Comparison of ENCODE assay signal across 16 mouse cellular contexts in genomic region chr4:139477983-139478382, GRCm38 (mm10). TPM values are rescaled to one million over a fixed set of nuclear protein-coding genes. Genes with fewer than 3 reads are reported as not detected.
A peak's percentile ranks its signal among the peaks of the same experiment; 100 is the strongest.
DNase-seq lines count a peak whose midpoint lies in the region; ATAC-seq and TF ChIP-seq lines count a peak whose summit lies in the region.
"Had no signal": no experiment of that assay in that cellular context is flagged by ENCODE, and none has a peak within 500 bp of the region (broad histone marks: within the 10 kb centered on the region; RNA-seq: fewer than 3 reads in every experiment).

No protein-coding gene starts in this region.

- H3K9ac ChIP-seq in embryonic facial prominence, embryonic 11.5 days (replicated peaks; ENCODE audit: low read length), result no peak overlapping the region
- no peak overlapping the region for H3K9ac ChIP-seq in stomach, postnatal 0 days (ENCODE audit: low read length)
- H3K9ac ChIP-seq: midbrain, embryonic 12.5 days had no signal

- intact Hi-C loops in left cerebral cortex, adult 2 months (cut with DNase I), result no loop called here
- intact Hi-C loops in left cerebral cortex, postnatal 4 days (cut with DNase I), result no loop called here

- no peak overlapping the region for H3K4me3 ChIP-seq in embryonic facial prominence, embryonic 11.5 days (ENCODE audit: low read depth, low read length)
- no peak overlapping the region for H3K4me3 ChIP-seq in embryonic facial prominence, embryonic 10.5 days
- no peak overlapping the region for H3K4me3 ChIP-seq in left cerebral cortex, adult 2 months
- no peak overlapping the region for H3K4me3 ChIP-seq in thymus, adult 2 months (ENCODE audit: control insufficient read depth, insufficient read depth, low read length)
- H3K4me3 ChIP-seq in stomach, postnatal 0 days (ENCODE audit: low read depth, low read length), result no peak overlapping the region
- H3K4me3 ChIP-seq: heart, embryonic 10.5 days; midbrain, embryonic 12.5 days had no signal

- no peak overlapping the region for H3K4me2 ChIP-seq in embryonic facial prominence, embryonic 11.5 days (ENCODE audit: low read depth, low read length)
- no peak overlapping the region for H3K4me2 ChIP-seq in stomach, postnatal 0 days (replicated peaks; ENCODE audit: low read depth)
- H3K4me2 ChIP-seq: midbrain, embryonic 12.5 days had no signal

- H3K36me3 ChIP-seq in embryonic facial prominence, embryonic 11.5 days (replicated peaks; ENCODE audit: control insufficient read depth, insufficient read depth, low read depth, low read length), result peaks cover 43% of the 10 kb centered on the region
- H3K36me3 ChIP-seq in embryonic facial prominence, embryonic 10.5 days (replicated peaks), result peaks cover 100% of the 10 kb centered on the region
- peaks cover 65% of the 10 kb centered on the region for H3K36me3 ChIP-seq in thymus, adult 2 months (ENCODE audit: control insufficient read depth, insufficient read depth, low read length)
- H3K36me3 ChIP-seq in stomach, postnatal 0 days (ENCODE audit: control insufficient read depth, insufficient read depth, low read length), result peaks cover 48% of the 10 kb centered on the region

- WGBS in embryonic facial prominence, embryonic 11.5 days, result 76% methylated on average over 2 of the region's 2 CpGs
- 83% methylated on average over 2 of the region's 2 CpGs for WGBS in embryonic facial prominence, embryonic 10.5 days
- 97% methylated on average over 2 of the region's 2 CpGs for WGBS in thymus, adult 2 months
- 80% methylated on average over 2 of the region's 2 CpGs for WGBS in stomach, postnatal 0 days

- no peaks in the 10 kb centered on the region for H3K9me3 ChIP-seq in embryonic facial prominence, embryonic 11.5 days (replicated peaks; ENCODE audit: control insufficient read depth, low read length)
- no peaks in the 10 kb centered on the region for H3K9me3 ChIP-seq in embryonic facial prominence, embryonic 10.5 days
- H3K9me3 ChIP-seq in stomach, postnatal 0 days (ENCODE audit: control insufficient read depth, low read length), result no peaks in the 10 kb centered on the region
- H3K9me3 ChIP-seq: heart, embryonic 10.5 days; midbrain, embryonic 12.5 days had no signal

- peak; percentile 36 for TF ChIP-seq CTCF in left cerebral cortex, adult 2 months (IDR thresholded peaks at IDR 0.05)
- no peak for TF ChIP-seq CTCF in thymus, adult 2 months (IDR thresholded peaks at IDR 0.05; ENCODE audit: borderline replicate concordance, control insufficient read depth, extremely low read depth, insufficient read depth, low read length, poor library complexity)
- TF ChIP-seq CTCF in stomach, postnatal 0 days (IDR thresholded peaks at IDR 0.05; ENCODE audit: low read depth), result peak; percentile 52

- no peak for ATAC-seq in embryonic facial prominence, embryonic 11.5 days (replicated peaks; ENCODE audit: insufficient number of reproducible peaks, low FRiP score, low TSS enrichment, low read depth)
- no peak for ATAC-seq in stomach, postnatal 0 days (ENCODE audit: low FRiP score, low TSS enrichment)
- ATAC-seq: forebrain, embryonic 14.5 days had no signal

- TF ChIP-seq POLR2A in thymus, adult 2 months (IDR thresholded peaks at IDR 0.05; ENCODE audit: control insufficient read depth, extremely low read depth, insufficient read depth, low read length, poor library complexity), result no peak

- no peak for TF ChIP-seq EP300 in stomach, postnatal 0 days (optimal IDR thresholded peaks at IDR 0.05)

- peak; percentile 17 for DNase-seq in embryonic facial prominence, embryonic 11.5 days (ENCODE audit: low spot score)
- no peak for DNase-seq in embryonic facial prominence, embryonic 10.5 days (ENCODE audit: low spot score)
- no peak for DNase-seq in left cerebral cortex, adult 2 months (ENCODE audit: extremely low spot score in 1 of 2, low spot score in 2 of 2)
- no peak for DNase-seq in left cerebral cortex, postnatal 4 days
- DNase-seq in thymus, postnatal 4 days, result peak; percentile 38
- DNase-seq in thymus, adult 2 months, result no peak
- DNase-seq in stomach, postnatal 0 days (ENCODE audit: low spot score), result no peak
- no peak for DNase-seq in spleen, postnatal 14 days (ENCODE audit: low spot score in 2 of 2)
- DNase-seq: cerebellum, adult 9-11 months; gastrocnemius, postnatal 10 days; kidney, adult 18-20 months; liver; lung, postnatal 10 days had no signal

- no peak overlapping the region for H3K27ac ChIP-seq in embryonic facial prominence, embryonic 11.5 days (replicated peaks; ENCODE audit: low read depth, low read length)
- H3K27ac ChIP-seq in embryonic facial prominence, embryonic 10.5 days (replicated peaks), result no peak overlapping the region
- H3K27ac ChIP-seq in left cerebral cortex, adult 2 months, result no peak overlapping the region
- no peak overlapping the region for H3K27ac ChIP-seq in thymus, adult 2 months (ENCODE audit: control insufficient read depth, insufficient read depth, low read length)
- no peak overlapping the region for H3K27ac ChIP-seq in stomach, postnatal 0 days (replicated peaks)
- H3K27ac ChIP-seq: heart, embryonic 10.5 days; midbrain, embryonic 12.5 days had no signal

- no peaks in the 10 kb centered on the region for H3K27me3 ChIP-seq in embryonic facial prominence, embryonic 11.5 days (ENCODE audit: control insufficient read depth, insufficient read depth, low read length)
- no peaks in the 10 kb centered on the region for H3K27me3 ChIP-seq in embryonic facial prominence, embryonic 10.5 days (replicated peaks; ENCODE audit: low read depth, poor library complexity, severe bottlenecking)
- no peaks in the 10 kb centered on the region for H3K27me3 ChIP-seq in thymus, adult 2 months (ENCODE audit: control insufficient read depth, insufficient read depth, low read length)
- H3K27me3 ChIP-seq in stomach, postnatal 0 days (ENCODE audit: control insufficient read depth, insufficient read depth, low read length), result no peaks in the 10 kb centered on the region
- H3K27me3 ChIP-seq: midbrain, embryonic 12.5 days had no signal

- no peaks in the 10 kb centered on the region for H3K4me1 ChIP-seq in embryonic facial prominence, embryonic 11.5 days (ENCODE audit: control insufficient read depth, insufficient read depth, low read length)
- no peaks in the 10 kb centered on the region for H3K4me1 ChIP-seq in embryonic facial prominence, embryonic 10.5 days
- H3K4me1 ChIP-seq in thymus, adult 2 months (replicated peaks; ENCODE audit: control insufficient read depth, insufficient read depth, low read length), result no peaks in the 10 kb centered on the region
- H3K4me1 ChIP-seq in stomach, postnatal 0 days (replicated peaks; ENCODE audit: control insufficient read depth, insufficient read depth), result no peaks in the 10 kb centered on the region
- H3K4me1 ChIP-seq: midbrain, embryonic 12.5 days had no signal

RNA-seq across cellular contexts. Expression of gene Iffo2, which starts 52.4 kb away (rescaled TPM):
- 2.2 and 2.3 TPM in 2 replicates for polyA plus RNA-seq in embryonic facial prominence, embryonic 11.5 days (2014; fragmentation: Nextera tagmentation; extraction: Ambion mirVana)
- polyA plus RNA-seq in embryonic facial prominence, embryonic 10.5 days (2016; fragmentation: Nextera tagmentation; extraction: Ambion mirVana), result 4.2 and 4.3 TPM in 2 replicates
- total RNA-seq in left cerebral cortex, adult 2 months (2021), result 10 to 100 TPM; 18.8 to 20.0 TPM
- 10 to 100 TPM; 24.2 to 26.3 TPM for total RNA-seq in left cerebral cortex, postnatal 4 days (2021)
- 5.4 and 5.8 TPM in 2 replicates for polyA plus RNA-seq in thymus, adult 2 months (2012; rRNA removed)
- 3.8 and 4.0 TPM in 2 replicates for polyA plus RNA-seq in stomach, postnatal 0 days (2015; fragmentation: Nextera tagmentation; extraction: Ambion mirVana)

Comparison
In these comparisons a context has a peak if more than half of its experiments do, and no peak if none do; other contexts are left out.
1. DNase-seq: peak in embryonic facial prominence, embryonic 11.5 days (single experiment) and thymus, postnatal 4 days (single experiment); none in embryonic facial prominence, embryonic 10.5 days (single experiment), left cerebral cortex, adult 2 months (0 of 2), left cerebral cortex, postnatal 4 days (single experiment), thymus, adult 2 months (single experiment), stomach, postnatal 0 days (single experiment) and spleen, postnatal 14 days (0 of 2).